Comparison of ENCODE assay signal across 18 mouse cellular contexts in the genomic region with DNA sequence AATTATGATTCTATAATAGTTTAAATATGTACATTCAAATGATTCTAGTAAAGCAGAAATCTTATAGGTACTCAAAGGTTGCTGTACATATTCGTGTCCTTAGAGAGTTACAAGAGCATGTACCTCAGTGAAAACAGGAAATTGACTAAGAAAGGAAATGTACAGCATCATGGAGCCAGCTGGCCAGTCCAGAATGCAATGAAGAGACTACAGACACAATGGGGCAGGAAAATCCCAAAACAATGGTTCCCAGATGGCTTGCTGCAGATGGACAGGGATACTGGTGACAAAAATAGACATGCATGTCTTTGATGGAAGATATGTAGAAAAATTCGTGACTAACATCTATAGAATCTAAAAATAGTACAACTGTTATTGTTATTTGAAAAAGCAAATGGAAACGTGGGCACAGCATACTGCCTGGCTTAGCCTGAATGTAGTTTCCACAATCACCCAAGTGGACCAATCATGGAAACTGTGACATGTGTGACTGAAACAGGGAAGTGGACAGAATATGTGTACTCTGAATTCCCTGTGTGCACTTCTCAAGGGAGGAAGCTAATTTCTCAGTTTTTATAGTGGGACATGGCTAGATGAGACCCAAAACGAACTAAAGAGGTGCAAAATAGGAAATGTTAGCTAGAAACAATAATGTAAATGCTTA. TPM values are rescaled to one million over a fixed set of nuclear protein-coding genes. Genes with fewer than 3 reads are reported as not detected.
DNase-seq lines count a peak whose midpoint lies in the region; ATAC-seq and TF ChIP-seq lines count a peak whose summit lies in the region.
"Had no signal": no experiment of that assay in that cellular context is flagged by ENCODE, and none has a peak within 500 bp of the region (broad histone marks: within the 10 kb centered on the region; RNA-seq: fewer than 3 reads in every experiment).

No protein-coding gene starts in this region.

- ATAC-seq in forebrain, postnatal 0 days = peak; percentile 66
- ATAC-seq: forebrain, embryonic 14.5 days had no signal

- no peak overlapping the region for H3K4me2 ChIP-seq in forebrain, postnatal 0 days (ENCODE audit: low read depth)
- H3K4me2 ChIP-seq: embryonic facial prominence, embryonic 12.5 days; hindbrain, embryonic 15.5 days had no signal

- no peaks in the 10 kb centered on the region for H3K4me1 ChIP-seq in forebrain, postnatal 0 days (ENCODE audit: insufficient read depth)
- 0 out of 2 replicates have a peak, but pooled peaks cover 4% of the 10 kb centered on the region for H3K4me1 ChIP-seq in forebrain, embryonic 10.5 days
- H3K4me1 ChIP-seq: embryonic facial prominence, embryonic 12.5 days; hindbrain, embryonic 15.5 days had no signal

- no peaks in the 10 kb centered on the region for H3K9me3 ChIP-seq in forebrain, postnatal 0 days (ENCODE audit: low read length)
- H3K9me3 ChIP-seq in forebrain, embryonic 10.5 days = no peaks in the 10 kb centered on the region
- H3K9me3 ChIP-seq: embryonic facial prominence, embryonic 12.5 days; hindbrain, embryonic 15.5 days had no signal

- WGBS in forebrain, postnatal 0 days = 53% methylated on average over 4 of the region's 4 CpGs
- 68% methylated on average over 4 of the region's 4 CpGs for WGBS in forebrain, embryonic 10.5 days

- no peak overlapping the region for H3K9ac ChIP-seq in forebrain, postnatal 0 days
- H3K9ac ChIP-seq: embryonic facial prominence, embryonic 12.5 days; hindbrain, embryonic 15.5 days had no signal

- peak; percentile 16 for DNase-seq in forebrain, postnatal 0 days
- DNase-seq in forebrain, embryonic 10.5 days (ENCODE audit: extremely low spot score, low spot score) = no peak
- DNase-seq in layer of hippocampus, adult 9-11 months = peak; percentile 3
- DNase-seq in layer of hippocampus, postnatal 25 days (ENCODE audit: extremely low spot score in 1 of 2, low spot score in 1 of 2) = no peak
- peak; percentile 36 for DNase-seq in brain, adult 2 months (ENCODE audit: low read depth, low spot score)
- peak; percentile 8 to 13 for DNase-seq in heart, postnatal 10 days
- DNase-seq in cerebellum, postnatal 25 days = no peak
- DNase-seq in frontal cortex, postnatal 10 days (ENCODE audit: low spot score in 2 of 2) = no peak
- DNase-seq: adrenal gland, postnatal 36 days; cerebellum, adult 11 months; gastrocnemius, postnatal 36 days; kidney, adult 2 months; left cerebral cortex, postnatal 4 days; right cerebral cortex, adult 18-20 months; thymus, postnatal 14 days had no signal

- H3K4me3 ChIP-seq in forebrain, postnatal 0 days (ENCODE audit: low read depth, low read length) = no peak overlapping the region
- no peak overlapping the region for H3K4me3 ChIP-seq in forebrain, embryonic 10.5 days
- H3K4me3 ChIP-seq: embryonic facial prominence, embryonic 12.5 days; hindbrain, embryonic 15.5 days had no signal

- no peak for TF ChIP-seq CTCF in forebrain, postnatal 0 days (IDR thresholded peaks at IDR 0.05; ENCODE audit: low read depth)

- H3K27me3 ChIP-seq in forebrain, postnatal 0 days (ENCODE audit: insufficient read depth, low read length) = no peaks in the 10 kb centered on the region
- H3K27me3 ChIP-seq in forebrain, embryonic 10.5 days (ENCODE audit: poor library complexity, severe bottlenecking) = no peaks in the 10 kb centered on the region
- H3K27me3 ChIP-seq: embryonic facial prominence, embryonic 12.5 days; hindbrain, embryonic 15.5 days had no signal

- no peak overlapping the region for H3K27ac ChIP-seq in forebrain, postnatal 0 days (ENCODE audit: low read depth, low read length)
- no peak overlapping the region for H3K27ac ChIP-seq in forebrain, embryonic 10.5 days
- H3K27ac ChIP-seq: embryonic facial prominence, embryonic 12.5 days; hindbrain, embryonic 15.5 days had no signal

- intact Hi-C loops in heart, postnatal 10 days (cut with DNase I) = no loop called here

- H3K36me3 ChIP-seq in forebrain, postnatal 0 days (ENCODE audit: insufficient read depth) = no peaks in the 10 kb centered on the region
- no peaks in the 10 kb centered on the region for H3K36me3 ChIP-seq in forebrain, embryonic 10.5 days (replicated peaks)
- H3K36me3 ChIP-seq: embryonic facial prominence, embryonic 12.5 days; hindbrain, embryonic 15.5 days had no signal

RNA-seq across cellular contexts. Expression of a gene that starts 58.7 kb away (rescaled TPM):
- 49.7 and 58.3 TPM in 2 replicates for total RNA-seq in forebrain, postnatal 0 days (2014; rRNA removed)
- 68.4 and 73.8 TPM in 2 replicates for polyA plus RNA-seq in forebrain, postnatal 0 days (2015; fragmentation: Nextera tagmentation; extraction: Ambion mirVana)
- polyA plus RNA-seq in forebrain, embryonic 10.5 days (2016; fragmentation: Nextera tagmentation; extraction: Ambion mirVana) = 62.0 and 62.4 TPM in 2 replicates
- 10 to 100 TPM; 38.2 to 40.0 TPM for total RNA-seq in layer of hippocampus, postnatal 25 days (2021)
- 100 to 1,000 TPM in 1 of 2 experiments, 10 to 100 TPM in 1; 98.4 to 102 TPM for total RNA-seq in heart, postnatal 10 days (2021)

Comparison
In these comparisons a context has a peak if more than half of its experiments do, and no peak if none do; other contexts are left out.
1. DNase-seq: peak in forebrain, postnatal 0 days (single experiment), layer of hippocampus, adult 9-11 months (single experiment), brain, adult 2 months (single experiment) and heart, postnatal 10 days (2 of 2); none in forebrain, embryonic 10.5 days (single experiment), layer of hippocampus, postnatal 25 days (0 of 2), cerebellum, postnatal 25 days (0 of 2) and frontal cortex, postnatal 10 days (0 of 2).